Mouse (Mus musculus): Measurements from ENCODE around the gene Ppm1m.

Ppm1m gene

GRCm38 (mm10) chr9:106156921-106157622 is 42.5 kb downstream of the Ppm1m start:
- DNase-seq (ENCODE audit: low spot score): no peak

GRCm38 (mm10) chr9:106156419-106156818 is 43.1 kb downstream of the Ppm1m start:
- DNase-seq (ENCODE audit: low spot score): no peak

GRCm38 (mm10) chr9:106154106-106154505 is 45.4 kb downstream of the Ppm1m start:
- DNase-seq (ENCODE audit: low spot score): no peak

- no peak for DNase-seq (ENCODE audit: low spot score)
Measured at GRCm38 (mm10) chr9:106149399-106149754, 50.2 kb downstream of the Ppm1m start.

GRCm38 (mm10) chr9:106148541-106149398 is 50.8 kb downstream of the Ppm1m start:
- no peak for DNase-seq (ENCODE audit: low spot score)

GRCm38 (mm10) chr9:106147851-106148431 is 51.6 kb downstream of the Ppm1m start:
- DNase-seq (ENCODE audit: low spot score): no peak

- no peak for DNase-seq (ENCODE audit: low spot score)
Measured at GRCm38 (mm10) chr9:106147281-106147680, 52.3 kb downstream of the Ppm1m start.

- DNase-seq (ENCODE audit: low spot score): no peak
Measured at GRCm38 (mm10) chr9:106145582-106145981, 54.0 kb downstream of the Ppm1m start.
